Mouse (Mus musculus): ENCODE data around the gene Tmem52. TPM values are rescaled to one million over a fixed set of nuclear protein-coding genes. Genes with fewer than 3 reads are reported as not detected.

The Tmem52 gene
- polyA plus RNA-seq, 1 experiment from 2014 or later, result 0.31 TPM

DNA sequence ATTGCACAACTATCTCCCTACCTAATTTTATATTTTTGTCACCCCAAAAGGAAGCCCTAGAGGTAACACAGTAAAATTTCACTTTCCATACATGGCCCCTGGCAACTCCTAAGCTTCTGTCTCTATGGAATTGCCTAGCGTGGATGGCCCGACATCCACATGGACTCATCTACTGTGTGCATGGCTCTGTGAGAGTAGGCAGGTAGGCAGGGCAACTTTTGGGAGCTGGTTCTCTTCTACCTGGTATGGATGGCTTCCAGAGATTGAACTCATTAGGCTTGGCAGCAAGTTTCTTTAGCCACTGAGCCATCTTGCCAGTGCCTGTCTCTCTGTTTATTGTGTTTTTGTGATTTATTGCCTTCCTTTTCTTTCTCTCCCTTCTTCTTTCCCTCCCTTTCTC lies 45.9 kb downstream of the Tmem52 start:
- no peak for ATAC-seq (ENCODE audit: insufficient number of reproducible peaks, insufficient read depth, low FRiP score, low TSS enrichment, low read depth)
- peaks cover 8% of the 10 kb centered on the region; the same call in 1 of the 2 replicates for H3K36me3 ChIP-seq
- peaks cover 10% of the 10 kb centered on the region for H3K4me1 ChIP-seq
- no peak overlapping the region for H3K9ac ChIP-seq
- H3K9me3 ChIP-seq, result no peaks in the 10 kb centered on the region
- H3K27ac ChIP-seq, result no peak overlapping the region
- H3K27me3 ChIP-seq, result no peaks in the 10 kb centered on the region
- H3K4me3 ChIP-seq, result no peak overlapping the region
- H3K4me2 ChIP-seq, result no peak overlapping the region
- WGBS, result 96% methylated on average over 2 of the region's 2 CpGs

DNA sequence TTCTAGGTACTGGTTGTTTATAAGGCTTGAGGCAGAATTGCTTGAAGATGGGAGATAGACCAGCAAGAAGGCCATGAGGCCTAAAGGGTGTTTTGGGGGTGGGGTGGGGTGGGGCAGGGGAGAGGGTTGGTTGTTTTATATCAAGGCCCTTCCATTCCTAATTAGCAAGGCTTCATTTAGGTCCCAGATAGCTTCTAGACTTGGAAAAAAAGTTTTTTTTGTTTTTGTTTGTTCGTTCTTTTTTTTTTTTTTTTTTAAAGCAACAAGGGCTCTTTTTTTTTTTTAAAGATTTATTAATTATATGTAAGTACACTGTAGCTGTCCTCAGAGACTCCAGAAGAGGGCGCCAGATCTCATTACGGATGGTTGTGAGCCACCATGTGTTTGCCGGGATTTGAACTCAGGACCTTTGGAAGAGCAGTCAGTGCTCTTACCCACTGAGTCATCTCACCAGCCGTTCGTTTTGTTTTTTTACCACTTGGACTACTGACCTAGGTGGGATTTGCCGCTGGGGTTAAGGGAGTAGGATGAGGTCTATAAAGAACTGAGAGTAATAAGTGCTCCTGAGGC lies 49.1 kb downstream of the Tmem52 start:
- 88% methylated on average over 7 of the region's 7 CpGs for WGBS
- H3K4me2 ChIP-seq, result no peak overlapping the region
- H3K4me1 ChIP-seq, result no peaks in the 10 kb centered on the region
- H3K9ac ChIP-seq, result no peak overlapping the region
- no peak for ATAC-seq (ENCODE audit: insufficient number of reproducible peaks, insufficient read depth, low FRiP score, low TSS enrichment, low read depth)
- H3K9me3 ChIP-seq, result no peaks in the 10 kb centered on the region
- no peaks in the 10 kb centered on the region for H3K27me3 ChIP-seq
- no peak overlapping the region for H3K4me3 ChIP-seq
- H3K27ac ChIP-seq, result no peak overlapping the region
- peaks cover 13% of the 10 kb centered on the region; the same call in 1 of the 2 replicates for H3K36me3 ChIP-seq

Other genes with a start within 250 kb of the Tmem52 start
- gene Ski, start 246.5 kb upstream of the Tmem52 start, polyA plus RNA-seq (2015; fragmentation: Nextera tagmentation; extraction: Ambion mirVana), result 21.5 and 24.9 TPM in 2 replicates
- gene Faap20, start 219.3 kb upstream of the Tmem52 start, polyA plus RNA-seq (2015; fragmentation: Nextera tagmentation; extraction: Ambion mirVana), result 77.4 and 80.0 TPM in 2 replicates
- 10.9 and 12.4 TPM in 2 replicates for gene Prkcz, start 107.8 kb upstream of the Tmem52 start, polyA plus RNA-seq (2015; fragmentation: Nextera tagmentation; extraction: Ambion mirVana)
- gene Gabrd, start 71.0 kb upstream of the Tmem52 start, polyA plus RNA-seq (2015; fragmentation: Nextera tagmentation; extraction: Ambion mirVana), result not detected in 2 replicates
- gene Cfap74, start 59.9 kb upstream of the Tmem52 start, polyA plus RNA-seq (2015; fragmentation: Nextera tagmentation; extraction: Ambion mirVana), result 3.8 and 4.7 TPM in 2 replicates
- 501 and 523 TPM in 2 replicates for gene Gnb1, start 22.2 kb downstream of the Tmem52 start, polyA plus RNA-seq (2015; fragmentation: Nextera tagmentation; extraction: Ambion mirVana)
- gene Nadk, start 93.3 kb downstream of the Tmem52 start, polyA plus RNA-seq (2015; fragmentation: Nextera tagmentation; extraction: Ambion mirVana), result 86.8 and 92.8 TPM in 2 replicates
- 10.5 and 11.1 TPM in 2 replicates for gene Slc35e2, start 132.3 kb downstream of the Tmem52 start, polyA plus RNA-seq (2015; fragmentation: Nextera tagmentation; extraction: Ambion mirVana)
- 73.9 and 76.4 TPM in 2 replicates for gene Cdk11b, start 155.7 kb downstream of the Tmem52 start, polyA plus RNA-seq (2015; fragmentation: Nextera tagmentation; extraction: Ambion mirVana)
- gene Gm10563, start 176.3 kb downstream of the Tmem52 start, polyA plus RNA-seq (2015; fragmentation: Nextera tagmentation; extraction: Ambion mirVana), result not detected in 2 replicates
- gene Mmp23, start 184.3 kb downstream of the Tmem52 start, polyA plus RNA-seq (2015; fragmentation: Nextera tagmentation; extraction: Ambion mirVana), result 24.8 and 26.1 TPM in 2 replicates
- gene Mib2, start 200.1 kb downstream of the Tmem52 start, polyA plus RNA-seq (2015; fragmentation: Nextera tagmentation; extraction: Ambion mirVana), result 36.1 and 36.7 TPM in 2 replicates
- 6.5 and 8.7 TPM in 2 replicates for gene Fndc10, start 225.2 kb downstream of the Tmem52 start, polyA plus RNA-seq (2015; fragmentation: Nextera tagmentation; extraction: Ambion mirVana)
- gene Ssu72, start 235.7 kb downstream of the Tmem52 start, polyA plus RNA-seq (2015; fragmentation: Nextera tagmentation; extraction: Ambion mirVana), result 136 and 142 TPM in 2 replicates

All from embryonic facial prominence, embryonic 13.5 days (tissue).